Mouse (Mus musculus) embryonic facial prominence, embryonic 14.5 days (tissue): Measurements from ENCODE around the gene Dhdds. TPM values are rescaled to one million over a fixed set of nuclear protein-coding genes. Genes with fewer than 3 reads are reported as not detected.

Experiments used
- ATAC-seq: fragments of 200-750 bp; cut with Nextera tagmentation; 2 replicates; pipeline ENCODE4 v1.8.0; 2017; ENCODE audit warnings: low read depth, moderate number of reproducible peaks, moderate TSS enrichment
- DNase-seq: peaks from one replicate; pipeline ENCODE4 v3.0.0-alpha.2; 2015; ENCODE audit warnings: low spot score
- H3K27ac ChIP-seq: fragments of 300-500 bp; sonication (generic); replicated peaks from 2 replicates; pipeline ENCODE4 v1.5.1; 2014; ENCODE audit warnings: low read depth, mild to moderate bottlenecking, low read length, moderate library complexity
- H3K27me3 ChIP-seq: fragments of 300-500 bp; sonication (generic); replicated peaks from 2 replicates; pipeline ENCODE4 v1.6.1; 2014; ENCODE audit warnings: low read length; ENCODE audit not compliant: control insufficient read depth, insufficient read depth
- H3K36me3 ChIP-seq: fragments of 300-500 bp; sonication (generic); 2 replicates; pipeline ENCODE4 v1.6.1; 2014; ENCODE audit warnings: low read length, mixed read lengths; ENCODE audit not compliant: control insufficient read depth, insufficient read depth
- H3K4me1 ChIP-seq: fragments of 300-500 bp; sonication (generic); 2 replicates; pipeline ENCODE4 v1.6.1; 2014; ENCODE audit warnings: antibody characterized with exemption, low read length; ENCODE audit not compliant: control insufficient read depth, insufficient read depth
- H3K4me2 ChIP-seq: fragments of 300-500 bp; sonication (generic); 2 replicates; pipeline ENCODE4 v1.6.1; 2014; ENCODE audit warnings: low read depth, mild to moderate bottlenecking, low read length, moderate library complexity, mixed read lengths
- H3K4me3 ChIP-seq: fragments of 300-500 bp; sonication (generic); 2 replicates; pipeline ENCODE4 v1.5.1; 2014; ENCODE audit warnings: low read depth, mild to moderate bottlenecking, low read length
- H3K9ac ChIP-seq: fragments of 300-500 bp; sonication (generic); 2 replicates; pipeline ENCODE4 v1.6.1; 2014; ENCODE audit warnings: low read depth, mild to moderate bottlenecking, low read length, moderate library complexity, mixed read lengths
- H3K9me3 ChIP-seq: fragments of 300-500 bp; sonication (generic); 2 replicates; pipeline ENCODE4 v1.6.1; 2016; ENCODE audit warnings: low read length; ENCODE audit not compliant: control insufficient read depth
- WGBS: fragments of 180-500 bp; shearing (Covaris S2); extraction: QIAGEN DNeasy Blood & Tissue Kit; methylation state at CpG from one replicate; pipeline ENCODE4 v1.1.7; 2014; 5-methylcytosine and 5-hydroxymethylcytosine counted together
- polyA plus RNA-seq: library from polyadenylated mRNA; unstranded; fragments of >200 nt; fragmentation: Nextera tagmentation; extraction: Ambion mirVana; gene quantifications from 2 replicates; pipeline ENCODE4 v1.2.1, GENCODE M21; 2014

Gene Dhdds
- polyA plus RNA-seq, 1 experiment from 2014 or later: 42.3 TPM

- Histone ChIP-seq H3K4me2 (no peak overlapping the region), H3K9me3 (no peaks in the 10 kb centered on the region), H3K9ac (no peak overlapping the region), H3K27me3 (peaks cover 41% of the 10 kb centered on the region), H3K4me1 (peaks cover 9% of the 10 kb centered on the region), H3K4me3 (no peak overlapping the region), H3K36me3 (no peaks in the 10 kb centered on the region), H3K27ac (no peak overlapping the region)
- 10% methylated on average over 2 of the region's 10 CpGs for WGBS
- no peak; the same call in 1 of the 2 replicates for ATAC-seq
- no peak for DNase-seq
These were observed 18.5 kb upstream of the Dhdds start for GRCm38 (mm10) chr4:134019210-134019609.

- no peaks in the 10 kb centered on the region for H3K36me3 ChIP-seq
- H3K27ac ChIP-seq: no peak within 1 kb of the TSS
- peak within 1 kb of the TSS; percentile 38 for H3K4me2 ChIP-seq
- 8% methylated on average over 5 of the region's 9 CpGs for WGBS
- H3K4me1 ChIP-seq: peaks cover 9% of the 10 kb centered on the region
- peak within 1 kb of the TSS; percentile 23 for H3K4me3 ChIP-seq
- no peak within 1 kb of the TSS for H3K9ac ChIP-seq
- DNase-seq: no peak
- H3K27me3 ChIP-seq: peaks cover 41% of the 10 kb centered on the region
- no peaks in the 10 kb centered on the region for H3K9me3 ChIP-seq
- ATAC-seq: no peak
These were observed 18.0 kb upstream of the Dhdds start, which contains the start of gene Lin28a for GRCm38 (mm10) chr4:134018779-134019145. Lin28a (minus strand) TSS chr4:134018841.

- H3K9me3 ChIP-seq: no peaks in the 10 kb centered on the region
- H3K9ac ChIP-seq: no peak overlapping the region
- DNase-seq (no peak), ATAC-seq (0 out of 2 replicates have a peak, but pooled peaks have one; percentile 18)
- H3K4me2 ChIP-seq: peak overlapping the region; percentile 38
- peaks cover 9% of the 10 kb centered on the region for H3K4me1 ChIP-seq
- no peak overlapping the region for H3K27ac ChIP-seq
- no peaks in the 10 kb centered on the region for H3K36me3 ChIP-seq
- H3K4me3 ChIP-seq: peak overlapping the region; percentile 23
- peaks cover 41% of the 10 kb centered on the region for H3K27me3 ChIP-seq
- 0% methylated on average over 33 of the region's 46 CpGs for WGBS
These were observed 17.5 kb upstream of the Dhdds start for GRCm38 (mm10) chr4:134018038-134018778.

GRCm38 (mm10) chr4:134017201-134017865 lies 16.6 kb upstream of the Dhdds start:
- Histone ChIP-seq H3K4me2 (peak overlapping the region; percentile 38; the same call in 1 of the 2 replicates), H3K9ac (no peak overlapping the region), H3K9me3 (no peaks in the 10 kb centered on the region), H3K27me3 (peaks cover 41% of the 10 kb centered on the region), H3K36me3 (no peaks in the 10 kb centered on the region), H3K4me3 (peak overlapping the region; percentile 23), H3K4me1 (peaks cover 9% of the 10 kb centered on the region), H3K27ac (no peak overlapping the region)
- DNase-seq: no peak
- no peak for ATAC-seq
- 4% methylated on average over 18 of the region's 21 CpGs for WGBS

GRCm38 (mm10) chr4:134016767-134017166 lies 16.0 kb upstream of the Dhdds start:
- Histone ChIP-seq H3K4me2 (no peak overlapping the region), H3K36me3 (no peaks in the 10 kb centered on the region), H3K4me1 (peaks cover 9% of the 10 kb centered on the region), H3K27me3 (peaks cover 41% of the 10 kb centered on the region), H3K4me3 (no peak overlapping the region), H3K9me3 (no peaks in the 10 kb centered on the region), H3K9ac (no peak overlapping the region), H3K27ac (no peak overlapping the region)
- ATAC-seq: no peak
- DNase-seq: no peak
- WGBS: 0% methylated on average over 8 of the region's 8 CpGs

GRCm38 (mm10) chr4:134016208-134016607 lies 15.5 kb upstream of the Dhdds start:
- H3K27me3 ChIP-seq: peaks cover 41% of the 10 kb centered on the region
- 6% methylated on average over 7 of the region's 7 CpGs for WGBS

GRCm38 (mm10) chr4:134012858-134013528 lies 12.3 kb upstream of the Dhdds start:
- no peak overlapping the region for H3K4me2 ChIP-seq
- DNase-seq: no peak
- H3K36me3 ChIP-seq: no peaks in the 10 kb centered on the region
- peaks cover 17% of the 10 kb centered on the region for H3K27me3 ChIP-seq
- H3K9ac ChIP-seq: no peak overlapping the region
- H3K9me3 ChIP-seq: no peaks in the 10 kb centered on the region
- peaks cover 5% of the 10 kb centered on the region; the same call in 1 of the 2 replicates for H3K4me1 ChIP-seq
- WGBS: 49% methylated on average over 12 of the region's 12 CpGs
- no peak for ATAC-seq
- H3K4me3 ChIP-seq: no peak overlapping the region
- H3K27ac ChIP-seq: no peak overlapping the region

More at GRCm38 (mm10) chr4:134016208-134016607, 15.5 kb upstream of the Dhdds start:
- Histone ChIP-seq H3K36me3 (no peaks in the 10 kb centered on the region), H3K4me2 (no peak overlapping the region), H3K27ac (no peak overlapping the region), H3K9me3 (no peaks in the 10 kb centered on the region), H3K4me3 (no peak overlapping the region), H3K4me1 (peaks cover 9% of the 10 kb centered on the region), H3K9ac (no peak overlapping the region)
- DNase-seq (no peak), ATAC-seq (no peak)

GRCm38 (mm10) chr4:134011450-134012414 lies 11.0 kb upstream of the Dhdds start:
- no peak overlapping the region for H3K9ac ChIP-seq
- ATAC-seq (no peak), DNase-seq (no peak)
- H3K9me3 ChIP-seq: no peaks in the 10 kb centered on the region
- no peak overlapping the region for H3K27ac ChIP-seq
- WGBS: 20% methylated on average over 11 of the region's 16 CpGs
- no peak overlapping the region for H3K4me2 ChIP-seq
- H3K36me3 ChIP-seq: no peaks in the 10 kb centered on the region
- peaks cover 5% of the 10 kb centered on the region; the same call in 1 of the 2 replicates for H3K27me3 ChIP-seq
- no peaks in the 10 kb centered on the region for H3K4me1 ChIP-seq
- H3K4me3 ChIP-seq: no peak overlapping the region
